Mouse (Mus musculus): ENCODE data around the gene Slc5a4b.

The Slc5a4b gene

GRCm38 (mm10) chr10:76036962-76037361, 73.8 kb downstream of the Slc5a4b start:
- no peak for DNase-seq

- no peak for DNase-seq
These were observed 75.5 kb downstream of the Slc5a4b start for GRCm38 (mm10) chr10:76035277-76035676.

GRCm38 (mm10) chr10:76034001-76034600, 76.7 kb downstream of the Slc5a4b start:
- no peak for DNase-seq

GRCm38 (mm10) chr10:76033119-76033455, 77.7 kb downstream of the Slc5a4b start:
- DNase-seq = no peak

- DNase-seq = peak; percentile 93
These were observed 78.2 kb downstream of the Slc5a4b start, which contains the start of gene Zfp280b for GRCm38 (mm10) chr10:76032402-76033118. Gene Zfp280b (plus strand): TSS chr10:76032650.

- DNase-seq = no peak
These were observed 79.0 kb downstream of the Slc5a4b start for GRCm38 (mm10) chr10:76031511-76032401.

GRCm38 (mm10) chr10:76030496-76030895, 80.3 kb downstream of the Slc5a4b start:
- DNase-seq = no peak

- peak; percentile 64 for DNase-seq
These were observed 81.5 kb downstream of the Slc5a4b start for GRCm38 (mm10) chr10:76029276-76029675.

- no peak for DNase-seq
These were observed 82.4 kb downstream of the Slc5a4b start for GRCm38 (mm10) chr10:76028396-76028795.

- DNase-seq = no peak
These were observed 82.8 kb downstream of the Slc5a4b start for GRCm38 (mm10) chr10:76028016-76028366.

GRCm38 (mm10) chr10:76027127-76028015, 83.4 kb downstream of the Slc5a4b start:
- DNase-seq = no peak

GRCm38 (mm10) chr10:76025470-76026190, 85.1 kb downstream of the Slc5a4b start:
- no peak for DNase-seq

GRCm38 (mm10) chr10:76023921-76024320, 86.8 kb downstream of the Slc5a4b start:
- no peak for DNase-seq

- DNase-seq = no peak
These were observed 89.0 kb downstream of the Slc5a4b start for GRCm38 (mm10) chr10:76021728-76022127.

GRCm38 (mm10) chr10:76016886-76017285, 93.9 kb downstream of the Slc5a4b start:
- DNase-seq = no peak

- no peak for DNase-seq
These were observed 97.8 kb downstream of the Slc5a4b start for GRCm38 (mm10) chr10:76012922-76013321.

- DNase-seq = no peak
These were observed 100.9 kb downstream of the Slc5a4b start for GRCm38 (mm10) chr10:76009812-76010211.
